In genomic region chr13:97604451-97604850, GRCm38 (mm10) we compare ENCODE assay signal across 21 mouse cellular contexts.
DNase-seq lines count a peak whose midpoint lies in the region; TF ChIP-seq lines count a peak whose summit lies in the region.
"Had no signal": no experiment of that assay in that cellular context is flagged by ENCODE, and none has a peak within 500 bp of the region (broad histone marks: within the 10 kb centered on the region; RNA-seq: fewer than 3 reads in every experiment).

No protein-coding gene starts in this region.

- no peaks in the 10 kb centered on the region for H3K27me3 ChIP-seq in kidney, adult 2 months (replicated peaks; ENCODE audit: control insufficient read depth, insufficient read depth, low read length)
- H3K27me3 ChIP-seq: heart, embryonic 15.5 days; limb, embryonic 15.5 days; neural tube, embryonic 15.5 days had no signal

- peak; percentile 95 for DNase-seq in heart, adult 11 months
- no peak for DNase-seq in heart, postnatal 4 days
- DNase-seq in 3134 (ENCODE audit: extremely low read depth, insufficient read length, low spot score) = peak; percentile 22
- DNase-seq in 3T3-L1 (ENCODE audit: low read depth, low spot score) = peak; percentile 92
- peak; percentile 14 for DNase-seq in fat pad, adult 2 months (ENCODE audit: extremely low read depth, low read depth, low spot score)
- DNase-seq in kidney, adult 2 months = no peak
- no peak for DNase-seq in neural tube, embryonic 10.5 days (ENCODE audit: extremely low spot score, low spot score)
- DNase-seq: cerebellum, adult 9-10 months; forebrain, postnatal 0 days; kidney, adult 18-20 months; kidney, postnatal 14 days; midbrain, embryonic 14.5 days; spleen, adult 18-20 months; thymus, postnatal 36 days had no signal

- no peak overlapping the region for H3K27ac ChIP-seq in kidney, adult 2 months (ENCODE audit: insufficient read depth, low read depth, low read length)
- H3K27ac ChIP-seq: heart, adult 2 months; heart, embryonic 15.5 days; limb, embryonic 15.5 days; neural tube, embryonic 15.5 days had no signal

- no peak for TF ChIP-seq CTCF in kidney, adult 2 months (conservative IDR thresholded peaks at IDR 0.05; ENCODE audit: insufficient read depth, insufficient read length, low read depth, low read length)

- no peak for TF ChIP-seq POLR2A in kidney, adult 2 months (IDR thresholded peaks at IDR 0.05; ENCODE audit: low read depth, low read length)

- H3K36me3 ChIP-seq in kidney, adult 2 months (ENCODE audit: control insufficient read depth, insufficient read depth, low read length) = no peaks in the 10 kb centered on the region
- H3K36me3 ChIP-seq: forebrain, embryonic 10.5 days; heart, embryonic 15.5 days; hindbrain, embryonic 10.5 days; limb, embryonic 15.5 days; neural tube, embryonic 15.5 days had no signal

- H3K4me3 ChIP-seq in kidney, adult 2 months (ENCODE audit: insufficient read depth, low read depth, low read length) = no peak overlapping the region
- H3K4me3 ChIP-seq: forebrain, embryonic 10.5 days; heart, adult 2 months; heart, embryonic 15.5 days; hindbrain, embryonic 10.5 days; limb, embryonic 15.5 days; megakaryocyte, embryonic 14.5 days; neural tube, embryonic 15.5 days had no signal

- 90% methylated on average over 3 of the region's 3 CpGs for WGBS in kidney, adult 2 months

- no peaks in the 10 kb centered on the region for H3K4me1 ChIP-seq in kidney, adult 2 months (ENCODE audit: control insufficient read depth, insufficient read depth, low read length)
- H3K4me1 ChIP-seq: megakaryocyte, embryonic 14.5 days had no signal

Comparison
In these comparisons a context has a peak if more than half of its experiments do, and no peak if none do; other contexts are left out.
1. DNase-seq: peak in heart, adult 11 months (single experiment), 3134 (single experiment), 3T3-L1 (single experiment) and fat pad, adult 2 months (single experiment); none in heart, postnatal 4 days (single experiment), kidney, adult 2 months (single experiment) and neural tube, embryonic 10.5 days (single experiment).